Mouse (Mus musculus) stomach, adult 2 months (tissue): ENCODE data around the gene Gmpr2. TPM values are rescaled to one million over a fixed set of nuclear protein-coding genes. Genes with fewer than 3 reads are reported as not detected.

ENCODE experiments used
- polyA plus RNA-seq: library from polyadenylated mRNA; depleted of rRNA; stranded (reverse); fragments of >200 nt; gene quantifications from 2 replicates; pipeline ENCODE4 v1.2.3, GENCODE M21; 2012; rRNA removed

Gmpr2 gene
- 3.7 and 4.7 TPM in 2 replicates for polyA plus RNA-seq

GRCm38 (mm10) chr14:55671833-55672740, at the start of gene Gmpr2, which contains the start of gene Nedd8:
Gmpr2 (plus strand) TSS chr14:55671941.
Nedd8 (minus strand) TSS chr14:55672124.

DNA sequence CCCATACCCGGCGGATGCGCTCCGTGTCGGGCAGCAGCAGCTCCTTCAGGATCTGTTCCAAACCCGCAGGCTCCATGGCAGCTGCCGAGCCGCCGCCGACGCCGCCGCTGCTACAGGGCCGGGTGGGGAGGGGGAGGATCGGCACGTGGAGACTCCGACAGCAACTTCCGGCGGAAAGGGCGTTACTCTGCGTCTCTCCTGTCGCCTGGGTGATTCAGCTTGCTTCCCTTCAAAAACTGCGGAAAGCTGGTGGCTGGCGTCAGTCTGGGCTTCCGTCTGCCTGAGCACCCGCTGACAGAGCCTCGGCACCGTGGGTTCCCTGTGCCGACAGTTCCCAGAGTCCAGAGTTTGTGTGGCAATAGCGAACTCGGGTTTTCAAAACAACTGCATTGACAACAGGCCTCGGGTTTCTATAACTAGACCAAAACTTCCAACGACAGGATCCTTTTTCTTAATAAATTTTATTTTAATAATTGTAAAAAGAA, 36.2 kb upstream of the Gmpr2 start, which contains the start of gene Ipo4:
TSS of gene Ipo4 (minus strand) at position 435 of the 485 bp plus-strand sequence.

DNA sequence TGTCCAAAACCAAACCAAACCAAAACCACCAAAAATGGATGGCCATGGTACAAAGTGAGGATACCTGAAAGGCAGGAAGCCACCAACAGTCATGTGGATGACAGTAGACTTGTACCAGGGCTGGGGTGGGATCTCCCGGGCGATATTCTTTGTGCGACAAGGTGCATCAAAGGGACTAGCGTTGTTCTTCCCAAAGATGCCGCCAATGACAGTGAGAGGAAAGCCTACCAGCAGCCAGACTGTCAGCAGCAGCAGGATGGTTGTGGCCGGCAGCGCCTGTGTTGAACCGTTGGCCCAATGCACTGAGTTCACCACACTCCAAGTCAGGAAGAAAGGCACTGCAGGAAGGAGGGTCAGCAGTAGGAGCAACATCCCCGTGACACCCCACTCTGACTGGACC, 33.9 kb upstream of the Gmpr2 start, which contains the start of gene Gm49378:
TSS of gene Gm49378 (minus strand) at position 101 of the 400 bp plus-strand sequence.

DNA sequence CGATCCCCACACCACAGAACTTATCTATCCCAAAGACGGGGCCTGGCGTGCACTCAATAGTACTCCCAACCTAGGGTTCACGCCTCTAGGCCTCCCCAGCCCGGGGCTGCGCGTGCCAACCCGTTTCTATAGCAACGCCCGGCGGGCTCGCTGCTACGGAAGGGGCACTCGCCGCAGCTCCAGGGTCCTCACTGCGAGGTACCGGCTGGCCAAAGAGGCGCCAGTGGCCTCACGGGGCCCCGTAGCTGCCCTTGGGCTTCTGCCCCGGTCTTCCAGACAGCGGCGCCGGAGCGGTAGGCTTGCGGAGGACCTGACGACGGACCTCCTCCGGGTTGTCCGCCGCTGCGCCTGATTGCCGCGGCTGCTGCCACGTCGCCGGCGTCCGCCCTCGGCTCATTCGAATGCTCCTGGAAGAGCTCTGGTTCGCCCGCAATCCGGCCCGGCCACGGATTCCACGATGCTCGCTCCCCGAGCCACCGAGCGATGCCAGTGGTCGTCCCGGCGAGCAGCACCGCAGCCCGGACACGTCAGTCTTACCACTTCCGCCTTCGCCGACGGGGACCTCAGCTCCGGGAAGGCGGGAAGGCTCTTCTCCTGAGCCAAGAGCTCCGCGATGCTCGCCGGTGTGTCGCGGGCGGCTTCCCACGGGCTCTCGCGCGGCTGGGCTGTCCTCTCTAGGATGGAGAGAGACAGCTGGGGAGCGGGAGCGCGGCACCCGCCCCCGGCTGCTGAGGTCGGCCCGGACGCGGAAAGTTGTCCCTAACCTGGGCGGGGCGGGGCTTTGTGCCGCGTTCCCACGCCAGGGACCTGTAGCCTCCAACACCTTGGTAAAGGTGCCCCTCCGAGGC, 28.5 kb upstream of the Gmpr2 start, which contains the start of gene Tm9sf1:
TSS of gene Tm9sf1 (minus strand) at position 747 of the 848 bp plus-strand sequence.

GRCm38 (mm10) chr14:55649884-55650283, 21.9 kb upstream of the Gmpr2 start, which contains the start of gene Tssk4:
Tssk4 (plus strand) TSS chr14:55650184.

GRCm38 (mm10) chr14:55659960-55660573, 11.7 kb upstream of the Gmpr2 start, which contains the start of gene Mdp1:
Mdp1 (minus strand) TSS chr14:55660508.

DNA sequence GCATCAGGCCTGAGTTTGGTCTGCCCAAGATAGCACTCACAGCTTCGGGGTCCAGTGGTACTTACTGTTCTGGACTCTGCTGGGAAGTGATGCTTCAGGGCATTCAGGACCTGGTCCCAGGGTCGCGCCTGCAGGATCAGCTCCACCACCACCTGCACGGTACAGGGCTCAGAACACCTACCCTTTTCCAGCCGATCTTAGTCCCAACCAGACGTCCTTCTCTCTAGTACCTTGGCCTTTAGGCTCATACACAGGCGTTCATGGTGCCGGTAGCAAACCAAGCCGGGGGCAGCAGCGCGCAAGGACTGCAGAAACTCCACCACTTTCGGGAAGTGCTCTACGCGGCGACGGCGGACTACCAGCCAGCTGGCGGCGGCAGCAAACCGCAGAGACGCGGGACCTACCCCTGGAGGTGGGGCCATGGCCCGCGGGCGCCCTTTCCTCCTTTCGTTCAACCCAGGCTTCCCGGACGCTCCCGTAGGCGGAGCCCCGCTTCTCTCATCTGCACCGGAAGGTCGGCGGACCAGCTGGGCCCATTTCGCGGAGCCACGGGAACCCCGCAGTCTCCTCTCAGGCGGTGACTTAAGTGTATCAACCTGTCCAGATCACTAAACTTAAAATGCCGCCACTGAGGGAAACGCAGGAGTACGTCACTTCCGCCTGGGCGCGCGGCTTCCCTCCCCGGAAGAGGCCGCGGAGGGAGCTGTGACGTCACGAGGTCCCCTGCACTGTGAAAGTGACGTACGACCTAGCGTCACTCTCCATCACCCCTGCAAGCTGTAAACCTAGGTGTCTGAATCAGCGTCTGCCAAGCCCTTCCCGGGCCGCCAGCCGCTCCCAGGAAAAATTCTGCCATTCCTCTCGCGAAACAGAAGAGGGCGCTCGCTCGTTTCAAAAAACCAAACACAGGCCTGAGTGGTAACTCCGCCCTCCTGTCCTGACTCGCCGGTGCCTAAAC, 9.7 kb downstream of the Gmpr2 start, which contains the start of gene Tinf2:
TSS of gene Tinf2 (minus strand) at position 661 of the 958 bp plus-strand sequence.

GRCm38 (mm10) chr14:55713729-55714122, 42.0 kb downstream of the Gmpr2 start, which contains the start of gene Tgm1:
Tgm1 (minus strand) TSS chr14:55713926.

DNA sequence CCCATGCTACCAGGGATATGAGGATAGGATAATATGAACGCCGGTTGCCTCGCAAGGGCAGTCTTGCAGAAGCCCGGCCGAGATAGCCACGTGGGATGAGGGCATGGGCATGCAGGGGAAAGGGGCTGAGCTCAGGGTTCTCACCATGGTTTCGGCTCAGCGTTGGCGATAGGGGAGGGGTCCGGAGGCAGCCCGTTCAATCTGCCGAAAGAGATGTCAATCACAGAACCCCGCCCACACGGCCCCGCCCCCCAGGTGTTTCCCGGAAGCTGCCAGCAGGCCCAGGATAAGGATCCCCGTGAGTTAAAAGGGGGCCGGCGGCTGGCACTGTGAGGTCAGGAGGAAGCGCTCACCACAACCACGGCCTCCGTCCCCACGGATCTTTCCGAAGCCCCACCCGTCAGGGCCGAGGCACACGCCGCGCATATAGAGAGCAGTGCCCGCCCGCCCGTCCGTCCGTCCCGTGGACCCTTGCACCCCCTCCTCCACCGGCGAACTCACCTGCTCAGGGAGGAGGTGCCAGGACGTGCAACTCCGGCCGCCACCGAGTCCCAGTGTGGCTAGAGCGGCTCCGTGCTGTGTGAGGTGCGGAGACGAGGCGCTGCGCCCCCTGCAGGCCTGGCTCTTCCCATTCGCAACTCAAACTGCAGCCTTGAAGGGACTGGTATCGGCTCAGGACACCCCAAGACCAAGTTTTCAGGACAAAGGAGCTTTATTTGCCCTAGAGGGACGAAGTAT, 50.1 kb downstream of the Gmpr2 start, which contains the start of gene Rabggta:
TSS of gene Rabggta (minus strand) at position 564 of the 738 bp plus-strand sequence.

Other genes with a start within 250 kb of the Gmpr2 start
- gene Dhrs4, start 193.2 kb upstream of the Gmpr2 start, polyA plus RNA-seq: 9.0 and 9.5 TPM in 2 replicates
- 0.84 and 1.7 TPM in 2 replicates for gene Carmil3, start 181.3 kb upstream of the Gmpr2 start, polyA plus RNA-seq
- 0.02 and 0.04 TPM in 2 replicates for gene Cpne6, start 161.5 kb upstream of the Gmpr2 start, polyA plus RNA-seq
- gene Nrl, start 147.0 kb upstream of the Gmpr2 start, polyA plus RNA-seq: not detected in 2 replicates
- 9.6 and 12.0 TPM in 2 replicates for gene Pck2, start 131.7 kb upstream of the Gmpr2 start, polyA plus RNA-seq
- 34.1 and 39.6 TPM in 2 replicates for gene Dcaf11, start 111.9 kb upstream of the Gmpr2 start, polyA plus RNA-seq
- 0.36 and 0.43 TPM in 2 replicates for gene A730061H03Rik, start 111.5 kb upstream of the Gmpr2 start, polyA plus RNA-seq
- gene Fitm1, start 96.3 kb upstream of the Gmpr2 start, polyA plus RNA-seq: 5.4 and 7.6 TPM in 2 replicates
- 18.6 and 20.4 TPM in 2 replicates for gene Psme1, start 93.8 kb upstream of the Gmpr2 start, polyA plus RNA-seq
- gene Emc9, start 86.6 kb upstream of the Gmpr2 start, polyA plus RNA-seq: 8.2 and 12.0 TPM in 2 replicates
- 20.5 and 26.3 TPM in 2 replicates for gene Psme2, start 80.8 kb upstream of the Gmpr2 start, polyA plus RNA-seq
- gene Rnf31, start 80.2 kb upstream of the Gmpr2 start, polyA plus RNA-seq: 14.6 and 15.8 TPM in 2 replicates
- gene Irf9, start 68.4 kb upstream of the Gmpr2 start, polyA plus RNA-seq: 20.0 and 20.2 TPM in 2 replicates
- gene Rec8, start 53.9 kb upstream of the Gmpr2 start, polyA plus RNA-seq: 4.1 and 5.4 TPM in 2 replicates
- 31.9 and 34.9 TPM in 2 replicates for gene Ipo4, start 36.0 kb upstream of the Gmpr2 start, polyA plus RNA-seq
- 8.5 and 8.6 TPM in 2 replicates for gene Gm49378, start 34.0 kb upstream of the Gmpr2 start, polyA plus RNA-seq
- 55.0 and 58.0 TPM in 2 replicates for gene Tm9sf1, start 28.1 kb upstream of the Gmpr2 start, polyA plus RNA-seq
- gene Tssk4, start 21.8 kb upstream of the Gmpr2 start, polyA plus RNA-seq: 0.38 and 0.49 TPM in 2 replicates
- 6.8 and 7.4 TPM in 2 replicates for gene Mdp1, start 11.4 kb upstream of the Gmpr2 start, polyA plus RNA-seq
- 167 and 187 TPM in 2 replicates for gene Nedd8, start 183 bp downstream of the Gmpr2 start, polyA plus RNA-seq
- gene Tinf2, start 9.9 kb downstream of the Gmpr2 start, polyA plus RNA-seq: 3.1 and 4.4 TPM in 2 replicates
- gene Tgm1, start 42.0 kb downstream of the Gmpr2 start, polyA plus RNA-seq: 29.4 and 45.8 TPM in 2 replicates
- 24.3 and 27.3 TPM in 2 replicates for gene Rabggta, start 50.3 kb downstream of the Gmpr2 start, polyA plus RNA-seq
- gene Dhrs1, start 73.7 kb downstream of the Gmpr2 start, polyA plus RNA-seq: 50.3 and 51.5 TPM in 2 replicates
- gene Nop9, start 73.8 kb downstream of the Gmpr2 start, polyA plus RNA-seq: 5.8 and 6.9 TPM in 2 replicates
- 16.4 and 17.4 TPM in 2 replicates for gene Cideb, start 86.5 kb downstream of the Gmpr2 start, polyA plus RNA-seq
- 5.8 and 10.2 TPM in 2 replicates for gene Ltb4r2, start 89.5 kb downstream of the Gmpr2 start, polyA plus RNA-seq
- 5.6 and 10.4 TPM in 2 replicates for gene Ltb4r1, start 94.0 kb downstream of the Gmpr2 start, polyA plus RNA-seq
- gene Adcy4, start 112.2 kb downstream of the Gmpr2 start, polyA plus RNA-seq: 8.0 and 9.3 TPM in 2 replicates
- 16.6 and 17.9 TPM in 2 replicates for gene Ripk3, start 116.9 kb downstream of the Gmpr2 start, polyA plus RNA-seq
- 13.1 and 15.8 TPM in 2 replicates for gene Nfatc4, start 151.2 kb downstream of the Gmpr2 start, polyA plus RNA-seq
- 1.7 and 2.3 TPM in 2 replicates for gene Nynrin, start 182.1 kb downstream of the Gmpr2 start, polyA plus RNA-seq
- gene Cbln3, start 212.5 kb downstream of the Gmpr2 start, polyA plus RNA-seq: 0.11 and 0.34 TPM in 2 replicates
- 13.9 and 14.7 TPM in 2 replicates for gene Khnyn, start 213.0 kb downstream of the Gmpr2 start, polyA plus RNA-seq
- 17.2 and 19.5 TPM in 2 replicates for gene Sdr39u1, start 228.4 kb downstream of the Gmpr2 start, polyA plus RNA-seq